Mouse (Mus musculus) cerebellum, adult 2 months (tissue): Measurements from ENCODE around the gene Pisd. TPM values are rescaled to one million over a fixed set of nuclear protein-coding genes. Genes with fewer than 3 reads are reported as not detected.

Source experiments
- DNase-seq, 2 experiments: peaks; one replicate each; pipeline ENCODE4 v3.0.0; 2021
- H3K27ac ChIP-seq: fragments of 200-500 bp; 2 replicates; pipeline ENCODE4 v1.5.1; 2012; ENCODE audit warnings: low read length, control low read depth, inconsistent platforms; ENCODE audit not compliant: insufficient read depth
- H3K27me3 ChIP-seq: fragments of 200-500 bp; 2 replicates; pipeline ENCODE4 v1.6.1; 2012; ENCODE audit warnings: inconsistent platforms, mild to moderate bottlenecking, low read length, moderate library complexity; ENCODE audit not compliant: control insufficient read depth, insufficient read depth
- H3K4me1 ChIP-seq: fragments of 200-500 bp; 2 replicates; pipeline ENCODE4 v1.6.1; 2011; ENCODE audit warnings: low read length; ENCODE audit not compliant: control insufficient read depth, insufficient read depth
- H3K4me3 ChIP-seq: fragments of 200-500 bp; replicated peaks from 2 replicates; pipeline ENCODE3; 2011; ENCODE audit warnings: mild to moderate bottlenecking, low read depth, low read length, control low read depth; ENCODE audit not compliant: insufficient read depth
- CTCF ChIP-seq: fragments of 200-500 bp; IDR thresholded peaks from 2 replicates; pipeline ENCODE4 v1.5.1; 2011; ENCODE audit warnings: low read depth, mild to moderate bottlenecking, control low read depth, low read length, moderate library complexity, borderline replicate concordance; ENCODE audit not compliant: insufficient read depth
- POLR2A ChIP-seq: fragments of 200-500 bp; IDR thresholded peaks from 2 replicates; pipeline ENCODE4 v1.6.1; 2011; ENCODE audit warnings: low read length, control low read depth, borderline replicate concordance; ENCODE audit not compliant: insufficient read depth
- WGBS: fragments of 180-500 bp; shearing (Covaris S2); methylation state at CpG from one replicate; pipeline ENCODE4 v1.1.7; 2018; 5-methylcytosine and 5-hydroxymethylcytosine counted together
- polyA plus RNA-seq: library from polyadenylated mRNA; depleted of rRNA; stranded (reverse); fragments of >200 nt; gene quantifications from 2 replicates; pipeline ENCODE4 v1.2.3, GENCODE M21; 2012

Gene Pisd
- polyA plus RNA-seq, 1 experiment = 60.3 TPM

DNA sequence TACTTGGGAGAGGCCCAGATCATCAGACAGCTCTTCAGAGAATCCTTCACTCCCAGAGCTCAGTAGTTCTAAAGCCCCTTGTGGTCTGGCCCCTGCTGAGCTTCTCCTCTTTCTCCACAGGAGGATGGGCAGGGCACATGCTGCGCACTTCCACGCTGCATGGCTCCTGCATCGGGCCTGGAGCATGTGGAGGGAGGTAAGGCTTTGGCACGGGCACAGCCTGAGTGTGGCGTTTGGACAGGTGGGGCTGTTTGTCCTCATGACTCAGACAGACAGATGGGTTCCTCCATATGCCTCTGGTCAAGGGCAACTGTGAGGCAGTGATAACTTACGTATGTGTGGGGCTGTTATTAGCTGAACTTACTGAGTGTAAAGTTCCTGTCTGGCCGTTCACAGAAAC, 63.2 kb downstream of the Pisd start:
- Histone ChIP-seq H3K4me3 (no peak overlapping the region), H3K4me1 (peaks cover 3% of the 10 kb centered on the region; the same call in 1 of the 2 replicates), H3K27me3 (no peaks in the 10 kb centered on the region), H3K27ac (no peak overlapping the region)
- TF ChIP-seq CTCF = no peak
- WGBS = 26% methylated on average over 7 of the region's 7 CpGs
- no peak for DNase-seq

DNA sequence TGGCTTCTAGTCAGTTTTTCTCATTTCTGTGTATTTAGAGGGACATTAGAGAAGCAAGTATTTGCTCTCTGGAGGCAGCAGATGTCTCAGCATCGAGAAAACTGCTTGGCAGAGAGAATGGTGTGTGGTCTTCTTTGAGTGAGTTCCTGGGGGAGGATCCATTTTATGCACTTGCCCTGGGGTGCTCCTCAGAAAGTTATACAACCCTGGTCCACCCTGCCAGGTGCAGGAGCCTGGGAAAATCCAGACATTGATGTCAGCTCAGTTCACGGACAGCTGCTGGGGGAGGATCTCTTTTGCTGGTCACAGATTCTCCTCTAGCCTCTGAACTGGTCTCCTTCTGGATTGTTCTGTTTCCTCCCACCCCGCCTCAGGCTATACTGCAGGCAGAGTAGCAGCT, 64.1 kb downstream of the Pisd start:
- peaks cover 3% of the 10 kb centered on the region; the same call in 1 of the 2 replicates for H3K4me1 ChIP-seq
- no peak overlapping the region for H3K4me3 ChIP-seq
- TF ChIP-seq POLR2A (no peak), CTCF (no peak)
- H3K27me3 ChIP-seq = no peaks in the 10 kb centered on the region
- no peak for DNase-seq
- no peak overlapping the region for H3K27ac ChIP-seq
- 69% methylated on average over 3 of the region's 3 CpGs for WGBS

DNA sequence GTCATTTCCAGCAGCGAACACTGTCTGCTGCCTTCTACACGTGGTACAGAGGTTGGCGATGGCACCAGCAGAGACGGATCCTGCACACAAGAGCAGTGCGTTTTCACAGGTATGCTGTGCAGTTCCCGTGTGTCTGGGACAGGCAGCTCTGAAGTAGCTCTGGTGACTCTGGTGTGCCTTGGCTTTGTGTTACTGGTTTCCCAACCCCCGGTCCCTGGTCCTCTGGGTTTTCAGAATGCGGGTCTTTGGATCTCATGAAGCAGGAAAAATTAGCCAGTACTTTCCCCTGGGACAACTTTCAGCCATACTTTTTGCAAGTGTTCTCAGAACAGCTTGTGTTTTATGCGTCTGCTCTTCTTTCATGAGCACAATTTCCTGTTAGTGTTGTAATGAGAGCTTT, 65.0 kb downstream of the Pisd start:
- DNase-seq = no peak
- no peak overlapping the region for H3K27ac ChIP-seq
- H3K4me1 ChIP-seq = peaks cover 3% of the 10 kb centered on the region; the same call in 1 of the 2 replicates
- no peak overlapping the region for H3K4me3 ChIP-seq
- TF ChIP-seq CTCF (no peak), POLR2A (no peak)
- no peaks in the 10 kb centered on the region for H3K27me3 ChIP-seq
- 72% methylated on average over 9 of the region's 9 CpGs for WGBS

DNA sequence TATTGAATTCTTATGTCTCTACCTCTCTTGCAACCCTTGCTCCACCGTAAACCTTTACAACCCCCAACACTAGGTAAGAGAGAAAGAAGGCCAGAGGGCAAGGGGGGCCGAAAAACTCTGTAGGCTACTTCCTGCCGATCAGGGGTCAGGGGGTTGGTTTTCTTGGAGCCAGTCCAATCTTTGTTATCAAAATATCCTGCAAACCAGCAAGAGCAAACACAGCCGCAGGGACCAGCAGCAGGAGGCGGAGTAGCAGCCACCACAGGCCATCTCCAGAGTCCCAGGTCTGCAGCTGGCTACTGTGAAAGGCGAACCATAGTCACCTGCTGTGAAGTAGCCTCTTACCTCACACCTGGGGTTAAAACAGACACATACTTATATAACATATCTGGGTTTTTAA, 66.5 kb downstream of the Pisd start:
- H3K4me1 ChIP-seq = peaks cover 3% of the 10 kb centered on the region; the same call in 1 of the 2 replicates
- H3K4me3 ChIP-seq = no peak overlapping the region
- 56% methylated on average over 6 of the region's 6 CpGs for WGBS
- H3K27ac ChIP-seq = no peak overlapping the region
- no peak for DNase-seq
- TF ChIP-seq CTCF (no peak), POLR2A (no peak)
- H3K27me3 ChIP-seq = no peaks in the 10 kb centered on the region

DNA sequence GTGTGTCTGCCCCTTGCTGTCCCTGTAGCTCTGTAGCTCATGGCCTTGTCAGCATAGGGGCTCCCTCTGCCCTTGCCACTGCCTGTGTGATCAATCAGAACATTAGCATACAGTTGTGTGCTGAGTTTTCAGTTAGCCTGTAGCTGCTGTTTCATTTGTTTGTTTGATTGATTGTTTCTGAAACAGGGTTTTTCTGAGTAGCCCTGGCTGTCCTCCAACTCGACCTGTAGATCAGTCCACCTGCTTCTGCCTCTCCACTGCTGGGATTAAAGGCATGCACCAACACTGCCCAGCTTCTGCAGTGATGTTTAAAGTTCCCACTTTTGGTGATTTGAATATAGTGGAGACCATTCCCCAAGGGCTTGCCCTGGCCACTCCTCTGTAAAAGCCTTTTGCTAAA, 67.7 kb downstream of the Pisd start:
- Histone ChIP-seq H3K27me3 (no peaks in the 10 kb centered on the region), H3K27ac (no peak overlapping the region), H3K4me3 (no peak overlapping the region), H3K4me1 (peaks cover 7% of the 10 kb centered on the region)
- 33% methylated on average over 1 of the region's 1 CpGs for WGBS
- no peak for DNase-seq
- TF ChIP-seq CTCF (no peak), POLR2A (no peak)

DNA sequence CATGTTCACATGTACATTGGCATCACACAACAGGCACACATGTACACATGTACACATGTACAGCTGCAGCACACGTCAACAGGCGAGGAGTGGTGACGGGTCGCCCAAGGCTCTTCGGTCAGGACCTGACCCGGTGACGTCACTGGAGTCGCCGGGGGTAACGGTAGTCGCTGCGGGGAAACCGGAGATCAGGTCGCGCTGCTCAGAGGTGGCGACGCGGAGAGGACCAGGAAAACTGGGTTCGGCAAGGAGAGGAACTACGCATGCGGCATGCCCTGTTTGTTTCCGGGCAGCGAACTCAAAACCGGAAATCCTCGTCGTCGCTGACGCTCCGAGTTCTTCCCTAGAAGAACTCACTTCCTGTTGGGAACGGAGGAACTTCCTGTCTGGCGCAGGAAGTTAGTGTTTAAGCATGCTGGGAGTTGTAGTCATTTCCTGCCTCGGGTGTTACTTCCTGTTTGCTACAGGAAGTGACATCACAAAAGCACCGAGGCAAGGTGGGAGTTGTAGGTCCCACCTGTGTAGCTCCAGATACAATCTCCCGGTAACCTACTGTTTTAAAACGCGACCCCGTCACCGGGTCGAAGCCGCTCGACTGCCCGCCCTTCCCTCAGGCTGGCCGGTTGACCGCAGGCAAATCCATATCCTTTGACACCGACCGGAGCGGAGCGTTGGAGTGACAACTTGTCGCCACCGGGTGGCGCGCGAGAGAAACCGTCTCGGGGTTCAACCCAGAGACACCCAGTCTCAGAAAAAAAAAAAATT, 71.6 kb downstream of the Pisd start:
- peak; percentile 91 to 96 for DNase-seq
- peak; percentile 88 for TF ChIP-seq CTCF
- TF ChIP-seq POLR2A = peak; percentile 92
- Histone ChIP-seq H3K4me1 (peaks cover 3% of the 10 kb centered on the region; the same call in 1 of the 2 replicates), H3K27me3 (no peaks in the 10 kb centered on the region), H3K4me3 (peak overlapping the region; percentile 84), H3K27ac (peak overlapping the region; percentile 8)
- under 1% methylated on average over 55 of the region's 55 CpGs for WGBS

DNA sequence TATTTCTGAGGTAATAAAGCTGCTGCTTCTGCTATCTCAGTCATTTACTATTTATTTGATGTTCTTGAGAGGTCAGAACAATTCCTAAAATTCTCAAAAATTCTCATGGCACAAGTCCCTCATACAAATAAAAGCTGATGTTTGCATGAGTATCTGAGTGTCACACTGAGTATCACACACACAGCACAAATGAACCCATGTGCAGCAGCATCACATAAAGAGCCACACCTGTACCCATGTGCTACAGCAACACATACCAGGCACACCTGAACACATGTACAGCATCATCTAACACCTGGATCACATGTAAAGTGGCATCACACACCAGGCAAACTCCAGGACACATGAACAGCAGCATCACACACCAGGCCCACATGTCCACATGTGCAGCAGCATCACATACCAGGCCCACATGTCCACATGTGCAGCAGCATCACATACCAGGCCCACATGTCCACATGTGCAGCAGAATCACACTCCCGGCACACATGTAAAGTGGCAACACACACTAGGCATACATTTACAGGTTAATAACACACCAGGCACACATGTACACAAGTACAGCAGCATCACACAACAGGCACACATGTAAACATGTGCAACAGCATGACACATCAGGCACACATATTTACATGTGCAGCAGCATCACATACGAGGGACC, 72.3 kb downstream of the Pisd start:
- DNase-seq = no peak
- peaks cover 3% of the 10 kb centered on the region; the same call in 1 of the 2 replicates for H3K4me1 ChIP-seq
- H3K27me3 ChIP-seq = no peaks in the 10 kb centered on the region
- TF ChIP-seq CTCF (no peak), POLR2A (no peak)
- 8% methylated on average over 2 of the region's 2 CpGs for WGBS
- peak overlapping the region; percentile 84 for H3K4me3 ChIP-seq
- peak overlapping the region; percentile 8 for H3K27ac ChIP-seq
